Mouse (Mus musculus) gonadal fat pad, adult 2 months (tissue): ENCODE data around the gene Phyh. TPM values are rescaled to one million over a fixed set of nuclear protein-coding genes. Genes with fewer than 3 reads are reported as not detected.

Experiments used
- polyA plus RNA-seq: library from polyadenylated mRNA; depleted of rRNA; stranded (reverse); fragments of >200 nt; gene quantifications from 2 replicates; pipeline ENCODE4 v1.2.3, GENCODE M21; 2012; rRNA removed

Gene Phyh
- polyA plus RNA-seq, 1 experiment: 75.3 TPM

Other genes starting within 250 kb of the Phyh start
- 3.3 and 4.2 TPM in 2 replicates for gene Bend7, start 201.2 kb upstream of the Phyh start, polyA plus RNA-seq
- 25.6 and 27.6 TPM in 2 replicates for gene Sephs1, start 37.5 kb upstream of the Phyh start, polyA plus RNA-seq
- gene Ucma, start 57.1 kb downstream of the Phyh start, polyA plus RNA-seq: 0.20 TPM in 1 of 2 replicates, not detected in the other
- 0.57 and 1.1 TPM in 2 replicates for gene Mcm10, start 93.8 kb downstream of the Phyh start, polyA plus RNA-seq
- 9.8 TPM in 2 replicates for gene Optn, start 145.0 kb downstream of the Phyh start, polyA plus RNA-seq
- 19.2 TPM in 2 replicates for gene Ccdc3, start 218.8 kb downstream of the Phyh start, polyA plus RNA-seq